Mouse (Mus musculus) stomach, embryonic 14.5 days (tissue): ENCODE measurements at regions not wholly inside any gene's neighbourhood (a gene's known extent, or its start where the extent isn't known, plus 50 kb on each side); places are given as distances from the start of the nearest gene placed in this dataset.
"Not testable (repeated sequence)": the region's sequence is repeated elsewhere in the genome, so short reads cannot be mapped to it uniquely, and the experiment has no call there.

ENCODE experiments used
- ATAC-seq: fragments of 200-750 bp; cut with Nextera tagmentation; 2 replicates; pipeline ENCODE4 v1.8.0; 2017; ENCODE audit warnings: low read depth, moderate TSS enrichment; ENCODE audit not compliant: insufficient number of reproducible peaks, insufficient read depth, low FRiP score
- H3K27ac ChIP-seq: fragments of 300-500 bp; sonication (generic); 2 replicates; pipeline ENCODE4 v1.5.1; 2014; ENCODE audit warnings: mild to moderate bottlenecking, low read length, moderate library complexity, mixed read lengths
- H3K27me3 ChIP-seq: fragments of 300-500 bp; sonication (generic); 2 replicates; pipeline ENCODE4 v1.6.1; 2014; ENCODE audit warnings: low read length, control low read depth, mixed read lengths; ENCODE audit not compliant: control insufficient read depth, insufficient read depth
- H3K36me3 ChIP-seq: fragments of 300-500 bp; sonication (generic); 2 replicates; pipeline ENCODE4 v1.6.1; 2014; ENCODE audit warnings: mild to moderate bottlenecking, control low read depth, low read length, moderate library complexity, mixed read lengths; ENCODE audit not compliant: control insufficient read depth, insufficient read depth
- H3K4me1 ChIP-seq: fragments of 300-500 bp; sonication (generic); 2 replicates; pipeline ENCODE4 v1.6.1; 2014; ENCODE audit warnings: low read length, control low read depth, mixed read lengths; ENCODE audit not compliant: control insufficient read depth, insufficient read depth
- H3K4me2 ChIP-seq: fragments of 300-500 bp; sonication (generic); replicated peaks from 2 replicates; pipeline ENCODE4 v1.6.1; 2014; ENCODE audit warnings: low read depth, low read length, control low read depth
- H3K4me3 ChIP-seq: fragments of 300-500 bp; sonication (generic); 2 replicates; pipeline ENCODE4 v1.5.1; 2014; ENCODE audit warnings: low read depth, low read length, control low read depth
- H3K9ac ChIP-seq: fragments of 300-500 bp; sonication (generic); replicated peaks from 2 replicates; pipeline ENCODE4 v1.6.1; 2014; ENCODE audit warnings: low read depth, mild to moderate bottlenecking, control low read depth, low read length, moderate library complexity, mixed read lengths
- H3K9me3 ChIP-seq: fragments of 300-500 bp; sonication (generic); 2 replicates; pipeline ENCODE4 v1.6.1; 2016; ENCODE audit warnings: low read depth, low read length, control low read depth; ENCODE audit not compliant: control insufficient read depth
- WGBS: fragments of 180-500 bp; shearing (Covaris S2); extraction: QIAGEN DNeasy Blood & Tissue Kit; methylation state at CpG from one replicate; pipeline ENCODE4 v1.1.7; 2014; 5-methylcytosine and 5-hydroxymethylcytosine counted together

DNA sequence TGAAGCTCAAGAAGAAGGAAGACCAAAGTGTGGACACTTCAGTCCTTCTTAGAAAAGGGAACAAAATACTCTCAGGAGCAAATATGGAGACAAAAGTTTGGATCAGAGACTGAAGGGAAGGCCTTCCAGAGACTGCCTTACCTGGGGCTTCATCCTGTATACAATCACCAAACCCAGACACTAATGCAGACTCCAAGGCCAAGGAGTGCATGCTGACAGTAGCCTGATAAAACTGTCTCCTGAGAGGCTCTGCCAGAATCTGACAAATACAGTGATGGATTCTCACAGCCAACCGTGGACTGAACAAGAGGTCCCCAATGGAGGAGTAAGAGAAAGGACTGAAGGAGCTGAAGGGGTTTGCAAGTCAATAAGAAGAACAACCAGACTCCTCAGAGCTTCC lies 979.0 kb upstream of the Gje1 start:
- ATAC-seq, result no peak
- H3K4me3 ChIP-seq, result no peak overlapping the region
- no peaks in the 10 kb centered on the region for H3K4me1 ChIP-seq
- no peaks in the 10 kb centered on the region for H3K9me3 ChIP-seq
- H3K4me2 ChIP-seq, result no peak overlapping the region
- no peaks in the 10 kb centered on the region for H3K36me3 ChIP-seq
- no peak overlapping the region for H3K9ac ChIP-seq
- 70% methylated on average over 1 of the region's 1 CpGs for WGBS
- H3K27ac ChIP-seq, result no peak overlapping the region
- H3K27me3 ChIP-seq, result no peaks in the 10 kb centered on the region

DNA sequence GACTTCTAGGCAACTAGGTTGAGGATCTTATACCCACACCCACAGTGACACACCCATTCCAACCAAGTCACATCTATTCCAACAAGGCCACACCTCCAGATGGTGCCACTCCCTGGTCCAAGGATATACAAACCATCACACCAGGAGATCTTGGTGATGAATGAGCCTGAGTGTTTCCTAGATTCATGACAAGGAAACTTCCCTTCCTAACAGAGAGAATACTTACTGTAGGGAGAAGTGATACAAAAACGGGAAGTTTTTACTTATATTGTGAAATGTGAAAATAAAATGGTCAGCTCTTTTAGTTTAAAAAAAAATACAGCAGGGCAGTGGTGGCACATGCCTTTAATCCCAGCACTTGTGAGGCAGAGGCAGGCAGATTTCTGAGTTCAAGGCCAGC lies 953.6 kb upstream of the Gje1 start:
- H3K4me3 ChIP-seq, H3K4me2 ChIP-seq, H3K27ac ChIP-seq, H3K9me3 ChIP-seq, ATAC-seq, H3K27me3 ChIP-seq, H3K36me3 ChIP-seq, H3K9ac ChIP-seq, H3K4me1 ChIP-seq: not testable (repeated sequence)
- 91% methylated on average over 1 of the region's 1 CpGs for WGBS
